Mouse (Mus musculus) large intestine, adult 2 months (tissue): ENCODE results near the gene Man1c1. TPM values are rescaled to one million over a fixed set of nuclear protein-coding genes. Genes with fewer than 3 reads are reported as not detected.

Experiments used
- DNase-seq: peaks from one replicate; pipeline ENCODE4 v3.0.0-alpha.2; 2012; ENCODE audit warnings: low read depth, low spot score
- WGBS: fragments of 180-500 bp; shearing (Covaris S2); methylation state at CpG from one replicate; pipeline ENCODE4 v1.1.7; 2018; 5-methylcytosine and 5-hydroxymethylcytosine counted together
- polyA plus RNA-seq: library from polyadenylated mRNA; depleted of rRNA; stranded (reverse); fragments of >200 nt; gene quantifications from 2 replicates; pipeline ENCODE4 v1.2.3, GENCODE M21; 2012

Man1c1 gene
- polyA plus RNA-seq, 1 experiment: 2.3 TPM

DNA sequence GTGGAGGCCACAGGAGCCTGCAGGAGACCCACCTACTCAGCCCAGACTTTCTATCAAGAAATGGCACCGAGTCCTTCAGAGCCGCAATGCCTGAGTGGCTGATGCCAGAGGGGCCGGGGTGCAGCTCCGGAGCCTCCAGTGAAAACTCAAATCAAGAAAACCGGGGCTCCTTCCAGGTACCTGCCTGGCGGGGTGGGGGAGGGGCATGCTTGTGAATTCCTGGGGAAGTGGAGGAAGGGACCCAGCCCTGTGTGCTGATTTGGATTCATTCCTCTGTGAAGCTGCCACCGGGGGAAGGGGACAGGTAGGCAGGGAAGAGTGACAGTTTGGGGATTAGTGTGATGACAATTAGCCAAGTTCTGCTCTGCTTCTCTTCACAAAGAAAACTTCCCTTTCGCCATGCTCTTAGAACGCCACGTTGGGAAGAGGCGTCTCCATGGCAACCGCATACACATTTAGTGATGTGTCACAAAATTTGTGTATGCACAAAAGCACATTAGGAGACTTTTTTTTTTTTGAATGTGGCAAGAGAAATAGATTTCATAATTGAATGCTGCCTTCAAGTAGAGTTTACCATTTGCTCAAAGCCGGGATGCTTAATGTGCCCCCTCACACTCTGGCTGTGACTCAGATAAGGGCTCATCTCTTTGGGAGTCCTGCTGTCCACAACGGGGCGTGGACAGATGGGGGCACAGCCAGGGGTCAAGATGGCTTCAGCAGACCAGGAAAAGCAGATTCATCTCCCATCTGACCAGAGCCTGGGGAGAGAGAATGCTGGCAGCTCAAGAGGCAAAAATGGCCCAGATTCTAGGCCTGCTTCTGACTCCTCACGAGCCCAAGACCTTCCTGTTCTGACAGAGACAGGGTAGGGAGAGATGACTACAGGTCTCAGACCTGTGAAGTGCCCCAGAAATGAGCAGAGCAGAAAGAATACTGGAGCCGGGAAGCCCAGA, 26.3 kb downstream of the Man1c1 start:
- WGBS: 65% methylated on average over 17 of the region's 17 CpGs
- no peak for DNase-seq

DNA sequence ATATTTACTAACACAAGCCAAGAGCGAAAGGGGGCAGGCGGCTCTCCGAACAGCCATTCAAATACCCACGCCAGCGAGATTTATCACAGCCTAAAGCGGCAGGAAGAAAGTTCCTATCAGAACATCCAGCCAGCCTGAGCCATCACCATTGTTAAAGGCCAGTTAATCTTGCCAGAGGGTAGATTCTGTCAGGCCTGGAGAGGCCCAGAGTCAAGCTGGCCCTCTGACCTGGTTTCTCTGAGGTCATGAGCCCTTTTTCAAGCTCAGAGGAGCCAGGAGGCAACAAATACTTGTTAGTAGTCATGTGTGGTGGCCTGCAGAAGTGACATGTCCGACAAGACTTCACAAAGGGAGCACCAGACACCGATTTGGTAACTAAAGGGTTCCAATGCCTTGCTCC, 28.3 kb downstream of the Man1c1 start:
- 90% methylated on average over 8 of the region's 8 CpGs for WGBS

DNA sequence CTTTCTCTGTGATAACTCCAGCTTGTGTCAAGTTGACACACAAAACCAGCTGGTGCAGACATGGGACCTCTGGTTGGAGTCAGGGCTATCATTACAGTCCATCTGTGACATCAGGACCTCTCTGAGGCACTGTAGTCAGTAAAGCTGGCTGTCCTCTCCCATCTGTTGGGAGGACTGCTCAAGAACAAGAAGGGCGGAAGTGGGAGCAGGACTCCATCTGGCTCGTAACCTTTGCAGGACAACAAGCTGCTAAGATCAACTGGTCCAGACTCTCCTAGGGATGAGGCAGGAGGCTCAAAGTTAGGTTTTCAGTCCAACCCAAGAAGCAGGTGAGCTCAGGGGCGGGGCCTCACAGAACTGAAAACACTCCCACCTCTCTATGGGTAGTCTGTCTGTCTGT, 29.1 kb downstream of the Man1c1 start:
- WGBS: 86% methylated on average over 3 of the region's 3 CpGs
- no peak for DNase-seq

More for the DNA sequence above, 28.3 kb downstream of the Man1c1 start:
- no peak for DNase-seq

GRCm38 (mm10) chr4:134673882-134674463, 30.1 kb downstream of the Man1c1 start:
- DNase-seq: no peak
- 82% methylated on average over 12 of the region's 12 CpGs for WGBS

DNA sequence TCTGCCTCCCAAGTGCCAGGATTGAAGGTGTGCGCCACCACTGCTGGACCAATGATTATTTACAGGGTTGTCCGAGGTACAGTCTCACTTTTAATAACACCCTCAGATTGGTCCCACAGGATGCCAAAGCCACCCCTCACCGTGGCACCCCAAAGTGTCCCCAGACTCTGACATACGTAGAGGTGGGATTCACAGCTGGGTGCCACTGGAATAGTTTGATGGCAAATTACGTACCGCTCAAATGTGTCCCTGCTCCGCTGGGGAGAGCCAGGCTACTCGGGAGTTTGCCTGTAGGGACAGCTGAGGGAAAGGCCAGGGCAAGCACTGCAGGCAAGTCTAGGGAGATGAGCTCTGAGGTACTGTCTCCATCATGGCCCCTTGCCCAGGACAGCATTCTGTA, 30.9 kb downstream of the Man1c1 start:
- 89% methylated on average over 8 of the region's 8 CpGs for WGBS
- DNase-seq: no peak

DNA sequence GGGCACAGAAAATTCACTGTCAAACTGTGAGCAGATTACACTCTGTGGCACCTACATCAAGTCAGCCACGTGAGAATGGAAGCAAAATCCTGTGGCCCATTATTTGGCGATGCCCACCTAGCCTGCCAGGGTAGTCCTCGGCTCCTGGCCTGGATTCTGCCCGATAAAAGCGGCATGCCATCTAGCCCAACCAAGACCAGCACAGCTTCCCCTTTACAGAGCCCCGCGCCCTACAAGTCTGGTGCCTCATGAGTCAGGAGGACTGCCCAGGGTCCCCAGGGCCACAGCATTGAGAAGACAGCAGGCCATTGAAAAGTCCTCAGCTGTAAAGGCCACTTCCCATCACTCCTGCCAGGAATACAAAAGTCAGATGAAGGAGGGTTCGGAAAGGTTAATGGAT, 31.8 kb downstream of the Man1c1 start:
- 88% methylated on average over 8 of the region's 8 CpGs for WGBS
- DNase-seq: no peak

GRCm38 (mm10) chr4:134671660-134672173, 32.4 kb downstream of the Man1c1 start:
- 76% methylated on average over 16 of the region's 16 CpGs for WGBS

DNA sequence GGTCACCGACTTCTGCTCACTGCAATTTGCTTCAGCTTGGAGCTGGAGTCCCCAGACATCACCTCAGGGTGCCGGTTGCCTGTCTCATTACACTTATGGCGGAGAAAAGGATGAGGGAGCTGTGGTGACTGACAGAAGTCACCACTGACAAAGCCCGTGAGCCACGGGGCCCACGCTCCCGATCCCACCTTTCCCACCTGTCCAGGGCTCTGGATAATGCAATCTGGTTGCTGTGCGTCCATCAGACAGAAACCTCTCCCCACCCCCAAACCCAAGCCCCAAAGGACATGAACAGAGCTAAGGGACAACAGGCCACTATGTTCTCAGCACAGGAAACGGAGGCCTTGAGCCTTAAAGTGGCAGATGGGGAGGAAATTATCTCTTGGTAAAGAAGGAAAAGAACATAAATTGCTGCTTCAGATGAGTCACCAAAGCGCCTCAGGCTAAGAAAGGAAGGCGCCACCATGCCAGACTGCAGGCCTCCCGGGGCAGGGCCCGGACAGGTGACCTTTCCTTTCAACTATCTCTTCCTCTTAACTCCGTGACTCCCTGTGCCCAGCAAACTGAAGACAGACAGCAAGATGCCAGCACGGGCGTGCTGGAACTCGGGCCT, 34.2 kb downstream of the Man1c1 start:
- DNase-seq: no peak

More at GRCm38 (mm10) chr4:134671660-134672173, 32.4 kb downstream of the Man1c1 start:
- DNase-seq: no peak

GRCm38 (mm10) chr4:134668355-134669028, 35.6 kb downstream of the Man1c1 start:
- 72% methylated on average over 12 of the region's 12 CpGs for WGBS
- DNase-seq: no peak

More for the DNA sequence above, 34.2 kb downstream of the Man1c1 start:
- 54% methylated on average over 17 of the region's 17 CpGs for WGBS

DNA sequence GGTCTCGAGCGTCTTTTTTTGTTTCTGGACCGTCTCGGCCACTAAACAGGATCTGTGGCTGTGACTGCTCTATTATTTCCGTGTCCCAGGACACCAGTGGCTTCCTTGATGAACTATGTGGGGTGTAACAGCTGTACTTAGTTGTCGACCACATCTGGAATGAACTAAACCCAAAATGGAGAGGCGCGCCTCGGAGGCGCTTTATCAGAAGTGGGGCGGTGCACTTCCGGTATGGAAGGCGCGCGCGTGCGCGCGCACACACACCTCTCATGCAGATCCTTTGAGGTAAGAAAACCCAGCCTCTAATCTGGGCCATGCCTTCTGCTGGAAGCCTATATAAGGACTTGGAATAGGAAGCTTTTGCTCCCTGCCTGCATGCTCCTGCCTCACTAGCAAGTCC, 37.7 kb downstream of the Man1c1 start:
- DNase-seq: no peak
- WGBS: 93% methylated on average over 19 of the region's 19 CpGs

GRCm38 (mm10) chr4:134663052-134663451, 41.0 kb downstream of the Man1c1 start:
- no peak for DNase-seq

DNA sequence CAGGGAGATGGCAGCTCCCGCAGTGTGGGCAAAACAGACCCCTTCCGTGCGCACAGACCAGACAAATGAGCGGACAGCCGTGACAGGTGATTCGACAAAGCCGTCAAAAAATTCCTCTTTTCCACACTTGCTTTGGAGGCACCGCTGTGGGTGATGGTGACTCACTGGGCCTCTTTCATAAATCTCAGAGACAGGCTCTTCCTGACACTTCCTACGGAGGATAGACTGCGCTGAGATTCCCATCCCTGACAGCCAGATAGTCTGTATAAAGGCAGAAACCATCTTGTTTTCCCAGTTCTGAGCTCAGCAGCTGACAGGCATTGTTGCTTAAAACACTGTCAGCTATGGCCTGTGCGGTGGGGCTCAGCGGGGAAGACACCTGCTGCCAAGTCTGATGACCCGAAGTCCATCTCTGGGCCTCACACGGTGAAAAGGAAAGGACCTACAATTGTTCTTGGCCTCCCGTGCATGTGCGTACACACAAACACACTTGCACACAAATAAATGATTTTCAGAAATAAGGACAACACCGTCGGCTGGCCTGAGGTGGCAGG, 43.4 kb downstream of the Man1c1 start:
- 61% methylated on average over 18 of the region's 18 CpGs for whole genome bisulfite sequencing
- no peak for DNase-seq

More at GRCm38 (mm10) chr4:134663052-134663451, 41.0 kb downstream of the Man1c1 start:
- 49% methylated on average over 10 of the region's 10 CpGs for WGBS

GRCm38 (mm10) chr4:134659354-134660301, 44.5 kb downstream of the Man1c1 start:
- 33% methylated on average over 27 of the region's 27 CpGs for WGBS
- no peak for DNase-seq

- WGBS: 91% methylated on average over 5 of the region's 5 CpGs
- DNase-seq: no peak
Measured at GRCm38 (mm10) chr4:134657473-134657872, 46.6 kb downstream of the Man1c1 start.

DNA sequence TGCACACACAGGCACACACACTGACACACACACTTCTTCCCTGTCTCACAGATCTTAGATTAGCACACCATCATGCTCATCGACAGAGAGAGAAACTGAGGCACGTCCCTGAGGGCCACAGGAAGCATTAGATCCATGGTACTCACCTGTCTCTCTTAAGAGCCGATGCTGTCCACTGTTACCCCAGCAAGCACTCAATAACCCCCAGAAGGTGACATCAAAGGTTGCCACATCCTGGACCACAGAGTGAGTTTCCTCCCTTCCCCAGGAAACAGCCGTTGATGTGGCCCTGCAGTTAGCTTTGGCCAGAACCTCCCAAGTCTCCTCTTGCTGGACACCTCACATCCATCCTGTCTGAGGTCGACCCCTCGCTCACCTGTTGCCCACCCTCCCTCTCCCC, 49.7 kb downstream of the Man1c1 start:
- DNase-seq: no peak
- WGBS: 71% methylated on average over 6 of the region's 6 CpGs

GRCm38 (mm10) chr4:134652720-134653119, 51.4 kb downstream of the Man1c1 start:
- no peak for DNase-seq
- 42% methylated on average over 4 of the region's 4 CpGs for WGBS

- 44% methylated on average over 2 of the region's 2 CpGs for WGBS
- no peak for DNase-seq
Measured at GRCm38 (mm10) chr4:134652151-134652550, 51.9 kb downstream of the Man1c1 start.

DNA sequence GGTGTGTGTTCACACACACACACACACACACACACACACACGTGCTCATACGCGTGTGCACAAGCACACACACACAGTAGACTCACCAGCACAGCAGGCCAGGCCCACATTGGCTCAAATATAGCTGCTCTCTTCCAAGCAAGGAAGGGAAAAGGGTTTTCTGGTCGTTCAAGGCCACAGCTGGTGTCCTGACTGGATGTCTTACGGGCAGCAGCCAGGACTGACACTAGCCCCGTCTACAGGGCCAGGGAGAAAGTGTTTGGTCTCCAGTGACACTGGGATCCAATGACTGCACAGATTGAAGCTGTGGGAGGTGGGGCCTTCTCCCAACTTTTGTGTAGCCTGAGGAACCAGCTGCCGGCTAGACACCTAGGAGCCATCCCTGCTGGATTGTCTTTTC, 52.7 kb downstream of the Man1c1 start:
- 56% methylated on average over 7 of the region's 7 CpGs for WGBS
- no peak for DNase-seq
